Mouse (Mus musculus): Measurements from ENCODE around the gene Fez1. TPM values are rescaled to one million over a fixed set of nuclear protein-coding genes. Genes with fewer than 3 reads are reported as not detected.

Fez1 gene
- total RNA-seq, 1 experiment, result 5.0 TPM

DNA sequence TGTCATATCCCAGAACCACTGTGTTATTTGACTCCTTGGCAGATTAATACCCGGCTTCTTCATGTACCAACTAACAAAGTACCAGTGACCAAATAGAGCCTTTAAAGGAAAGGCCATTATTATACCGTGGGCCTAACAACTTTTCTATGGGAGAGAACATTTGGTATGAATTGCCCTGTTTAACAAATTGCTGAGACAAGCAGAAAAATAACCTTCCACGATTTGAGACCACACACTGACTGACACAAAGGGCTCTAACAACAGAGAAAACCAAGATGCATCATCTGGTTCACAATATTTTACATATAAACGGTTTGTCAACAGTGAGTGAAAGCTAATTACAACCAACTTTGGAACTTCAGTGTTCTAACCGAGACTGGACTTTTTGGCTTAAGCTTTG lies 25.4 kb upstream of the Fez1 start:
- H3K4me1 ChIP-seq (ENCODE audit: control insufficient read depth in 2 of 2, insufficient read depth in 2 of 2, low read length in 2 of 2, poor library complexity in 1 of 2), result peaks cover 14 to 18% of the 10 kb centered on the region in 2 experiments
- DNase-seq (ENCODE audit: low read depth, low spot score), result no peak
- H3K27ac ChIP-seq (ENCODE audit: insufficient read depth, low read depth, low read length, poor library complexity, severe bottlenecking), result peak overlapping the region; percentile 80; the same call in 1 of the 2 replicates
- in situ Hi-C loops (cut with MboI; ENCODE audit: low sequenced_read_pairs in 2 of 2, unreplicated experiment in 2 of 2), result no loop called here
- no peak for TF ChIP-seq ZNF384 (IDR thresholded peaks at IDR 0.05; ENCODE audit: low read depth, low read length)
- TF ChIP-seq MAFK (IDR thresholded peaks at IDR 0.05; ENCODE audit: insufficient read depth, low read depth, low read length), result peak; percentile 73
- no peak for TF ChIP-seq HCFC1 (IDR thresholded peaks at IDR 0.05; ENCODE audit: borderline replicate concordance, insufficient read depth, low read length)
- peak overlapping the region; percentile 97; the same call in 1 of the 2 replicates for H3K9ac ChIP-seq (ENCODE audit: insufficient read depth, low read depth, low read length, poor library complexity, severe bottlenecking)
- H3K4me3 ChIP-seq (ENCODE audit: insufficient read depth in 1 of 2, low read depth in 1 of 2, low read length in 2 of 2, poor library complexity in 1 of 2, severe bottlenecking in 1 of 2), result peak overlapping the region; percentile 98
- no peaks in the 10 kb centered on the region for H3K9me3 ChIP-seq (ENCODE audit: control insufficient read depth, insufficient read depth, low read depth, low read length)
- peaks cover 12% of the 10 kb centered on the region for H3K36me3 ChIP-seq (ENCODE audit: control insufficient read depth, insufficient read depth, low read length, poor library complexity, severe bottlenecking)

DNA sequence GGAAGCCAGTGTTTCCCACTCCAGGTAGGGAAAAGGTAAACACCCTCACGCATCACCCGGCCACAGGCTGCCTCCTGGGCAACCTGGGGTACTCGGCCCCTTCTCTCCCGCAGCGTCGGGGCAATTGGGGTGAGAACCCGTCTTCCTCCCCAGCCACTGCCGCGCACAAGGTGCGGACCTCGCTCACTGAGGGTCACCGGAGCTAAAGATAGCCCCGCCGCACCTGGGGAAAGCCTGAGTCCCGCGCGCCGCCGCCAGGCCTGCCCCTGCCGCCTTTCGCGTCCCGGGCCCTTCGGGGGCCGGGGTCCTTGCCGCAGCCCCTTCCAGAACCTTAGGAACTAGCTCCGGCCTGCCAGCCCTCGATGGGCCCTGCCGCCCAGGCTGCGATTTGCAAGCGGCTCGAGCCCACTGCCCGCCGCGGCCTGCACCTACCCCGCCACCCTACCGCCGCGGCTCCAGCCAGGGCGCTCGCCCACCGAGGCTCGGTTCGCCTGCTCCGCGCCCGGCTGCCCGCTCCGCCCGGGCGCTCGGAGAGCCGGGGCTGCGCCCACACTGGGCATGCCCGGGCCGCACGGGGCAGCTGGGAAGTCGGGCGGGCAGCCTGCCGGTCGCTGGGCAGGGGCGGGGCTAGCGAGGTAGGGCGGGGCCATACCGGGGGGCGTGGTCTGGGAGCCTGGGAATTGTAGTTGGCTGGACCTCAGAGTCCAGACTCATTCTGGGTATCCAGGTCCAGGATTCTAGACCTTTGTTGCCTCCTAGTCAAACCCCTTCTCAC lies 24.7 kb upstream of the Fez1 start, which contains the start of gene Ei24:
Gene Ei24, minus strand, starts transcription at position 613 of the 775 bp plus-strand sequence.
- in situ Hi-C loops (cut with MboI; ENCODE audit: low sequenced_read_pairs in 2 of 2, unreplicated experiment in 2 of 2), result no loop called here
- H3K9ac ChIP-seq (ENCODE audit: insufficient read depth, low read depth, low read length, poor library complexity, severe bottlenecking), result peak within 1 kb of the TSS; percentile 97
- TF ChIP-seq HCFC1 (IDR thresholded peaks at IDR 0.05; ENCODE audit: borderline replicate concordance, insufficient read depth, low read length) (peak; percentile 69), MAFK (IDR thresholded peaks at IDR 0.05; ENCODE audit: insufficient read depth, low read depth, low read length) (no peak)
- H3K27ac ChIP-seq (ENCODE audit: insufficient read depth, low read depth, low read length, poor library complexity, severe bottlenecking), result peak within 1 kb of the TSS; percentile 80
- peaks cover 7% of the 10 kb centered on the region for H3K36me3 ChIP-seq (ENCODE audit: control insufficient read depth, insufficient read depth, low read length, poor library complexity, severe bottlenecking)
- H3K9me3 ChIP-seq (ENCODE audit: control insufficient read depth, insufficient read depth, low read depth, low read length), result no peaks in the 10 kb centered on the region
- DNase-seq (ENCODE audit: low read depth, low spot score), result peak; percentile 46
- H3K4me1 ChIP-seq (ENCODE audit: control insufficient read depth in 2 of 2, insufficient read depth in 2 of 2, low read length in 2 of 2, poor library complexity in 1 of 2), result peaks cover 16 to 18% of the 10 kb centered on the region in 2 experiments
- peak within 1 kb of the TSS; percentile 98 for H3K4me3 ChIP-seq (ENCODE audit: insufficient read depth in 1 of 2, low read depth in 1 of 2, low read length in 2 of 2, poor library complexity in 1 of 2, severe bottlenecking in 1 of 2)

DNA sequence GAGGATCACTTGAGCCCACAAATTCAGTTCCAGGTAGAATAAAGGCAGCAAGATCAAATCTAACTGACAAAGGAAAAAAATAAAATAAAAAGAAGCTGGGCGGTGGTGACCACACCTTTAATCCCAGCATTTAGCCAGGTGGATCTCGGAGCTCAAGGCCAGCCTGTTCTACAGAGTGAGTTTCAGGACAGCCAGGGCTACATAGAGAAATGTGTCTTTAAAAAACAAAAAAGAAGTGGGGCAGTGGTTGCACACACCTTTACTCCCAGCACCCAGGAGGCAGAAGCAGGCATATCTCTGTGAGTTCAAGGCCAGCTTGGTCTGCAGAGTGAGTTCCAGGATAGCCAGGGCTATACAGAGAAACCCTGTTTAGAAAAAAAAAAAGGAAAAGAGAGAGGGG lies 19.7 kb upstream of the Fez1 start:
- H3K4me1 ChIP-seq (ENCODE audit: control insufficient read depth in 2 of 2, insufficient read depth in 2 of 2, low read length in 2 of 2, poor library complexity in 1 of 2), result peaks cover 17 to 27% of the 10 kb centered on the region in 2 experiments
- in situ Hi-C loops (cut with MboI; ENCODE audit: low sequenced_read_pairs in 2 of 2, unreplicated experiment in 2 of 2), result no loop called here
- H3K27ac ChIP-seq (ENCODE audit: insufficient read depth, low read depth, low read length, poor library complexity, severe bottlenecking), result peak overlapping the region; percentile 94
- TF ChIP-seq HCFC1 (IDR thresholded peaks at IDR 0.05; ENCODE audit: borderline replicate concordance, insufficient read depth, low read length) (no peak), CHD2 (IDR thresholded peaks at IDR 0.05; ENCODE audit: low read depth, low read length) (no peak), MAFK (IDR thresholded peaks at IDR 0.05; ENCODE audit: insufficient read depth, low read depth, low read length) (no peak), ZC3H11A (IDR thresholded peaks at IDR 0.05; ENCODE audit: borderline replicate concordance, low read depth, low read length) (no peak), ZNF384 (IDR thresholded peaks at IDR 0.05; ENCODE audit: low read depth, low read length) (no peak)
- H3K36me3 ChIP-seq (ENCODE audit: control insufficient read depth, insufficient read depth, low read length, poor library complexity, severe bottlenecking), result no peaks in the 10 kb centered on the region
- DNase-seq (ENCODE audit: low read depth, low spot score), result no peak
- peak overlapping the region; percentile 37; the same call in 1 of the 2 replicates for H3K9ac ChIP-seq (ENCODE audit: insufficient read depth, low read depth, low read length, poor library complexity, severe bottlenecking)
- H3K9me3 ChIP-seq (ENCODE audit: control insufficient read depth, insufficient read depth, low read depth, low read length), result no peaks in the 10 kb centered on the region
- no peak overlapping the region for H3K4me3 ChIP-seq (ENCODE audit: insufficient read depth in 1 of 2, low read depth in 1 of 2, low read length in 2 of 2, poor library complexity in 1 of 2, severe bottlenecking in 1 of 2)

DNA sequence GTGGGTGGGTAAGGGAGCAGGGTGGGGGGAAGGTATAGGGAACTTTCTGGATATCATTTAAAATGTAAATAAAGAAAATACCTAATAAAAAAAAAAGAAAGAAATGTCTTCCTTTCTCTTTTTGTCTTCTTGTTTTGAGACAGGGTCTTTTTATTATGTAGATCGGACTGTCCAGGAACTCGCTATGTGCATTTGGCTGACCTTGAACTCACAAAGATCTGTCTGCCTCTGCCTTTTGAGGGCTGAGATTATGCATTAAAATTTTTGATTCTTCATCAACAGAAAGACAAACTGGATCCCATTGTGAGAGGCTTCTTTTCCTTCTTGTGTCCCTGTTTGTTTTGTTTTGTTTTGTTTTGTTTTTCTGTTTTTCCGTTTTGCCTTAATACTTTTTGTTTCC lies 18.7 kb upstream of the Fez1 start:
- peak; percentile 29 for DNase-seq (ENCODE audit: low read depth, low spot score)
- H3K9ac ChIP-seq (ENCODE audit: insufficient read depth, low read depth, low read length, poor library complexity, severe bottlenecking), result no peak overlapping the region; the same call in 1 of the 2 replicates
- no peaks in the 10 kb centered on the region for H3K36me3 ChIP-seq (ENCODE audit: control insufficient read depth, insufficient read depth, low read length, poor library complexity, severe bottlenecking)
- peak overlapping the region; percentile 94; the same call in 1 of the 2 replicates for H3K27ac ChIP-seq (ENCODE audit: insufficient read depth, low read depth, low read length, poor library complexity, severe bottlenecking)
- no peaks in the 10 kb centered on the region for H3K9me3 ChIP-seq (ENCODE audit: control insufficient read depth, insufficient read depth, low read depth, low read length)
- no peak for TF ChIP-seq MAFK (IDR thresholded peaks at IDR 0.05; ENCODE audit: insufficient read depth, low read depth, low read length)
- TF ChIP-seq ZC3H11A (IDR thresholded peaks at IDR 0.05; ENCODE audit: borderline replicate concordance, low read depth, low read length), result no peak
- TF ChIP-seq ZNF384 (IDR thresholded peaks at IDR 0.05; ENCODE audit: low read depth, low read length), result no peak
- no peak for TF ChIP-seq HCFC1 (IDR thresholded peaks at IDR 0.05; ENCODE audit: borderline replicate concordance, insufficient read depth, low read length)
- TF ChIP-seq CHD2 (IDR thresholded peaks at IDR 0.05; ENCODE audit: low read depth, low read length), result no peak
- no peak overlapping the region; a peak in 1 of 4 replicates for H3K4me3 ChIP-seq (ENCODE audit: insufficient read depth in 1 of 2, low read depth in 1 of 2, low read length in 2 of 2, poor library complexity in 1 of 2, severe bottlenecking in 1 of 2)
- peaks cover 17 to 25% of the 10 kb centered on the region in 2 experiments for H3K4me1 ChIP-seq (ENCODE audit: control insufficient read depth in 2 of 2, insufficient read depth in 2 of 2, low read length in 2 of 2, poor library complexity in 1 of 2)
- in situ Hi-C loops (cut with MboI; ENCODE audit: low sequenced_read_pairs in 2 of 2, unreplicated experiment in 2 of 2), result no loop called here
